Mouse (Mus musculus): ENCODE results near the gene Sh3d19. TPM values are rescaled to one million over a fixed set of nuclear protein-coding genes. Genes with fewer than 3 reads are reported as not detected.

The Sh3d19 gene
- polyA plus RNA-seq, 1 experiment from 2014 or later = 41.6 TPM

GRCm38 (mm10) chr3:86107637-86108539, 137.0 kb downstream of the Sh3d19 start:
- H3K27me3 ChIP-seq (replicated peaks) = no peaks in the 10 kb centered on the region
- ATAC-seq = peak; percentile 77
- no peak overlapping the region for H3K4me2 ChIP-seq (replicated peaks)
- no peaks in the 10 kb centered on the region for H3K9me3 ChIP-seq
- 0 out of 2 replicates have a peak, but pooled peaks cover 3% of the 10 kb centered on the region for H3K4me1 ChIP-seq (replicated peaks)
- no peak overlapping the region for H3K27ac ChIP-seq
- no peak overlapping the region for H3K9ac ChIP-seq
- H3K4me3 ChIP-seq (replicated peaks) = no peak overlapping the region
- WGBS = 76% methylated on average over 8 of the region's 8 CpGs
- H3K36me3 ChIP-seq = no peaks in the 10 kb centered on the region

- Histone ChIP-seq H3K9me3 (no peaks in the 10 kb centered on the region), H3K4me1 (replicated peaks) (0 out of 2 replicates have a peak, but pooled peaks cover 3% of the 10 kb centered on the region), H3K36me3 (no peaks in the 10 kb centered on the region), H3K4me3 (replicated peaks) (no peak overlapping the region), H3K27ac (no peak overlapping the region), H3K4me2 (replicated peaks) (no peak overlapping the region), H3K27me3 (replicated peaks) (no peaks in the 10 kb centered on the region), H3K9ac (no peak overlapping the region)
- 63% methylated on average over 4 of the region's 4 CpGs for WGBS
- peak; percentile 83 for ATAC-seq
Observed at GRCm38 (mm10) chr3:86108576-86108975, 137.7 kb downstream of the Sh3d19 start.

- no peak for ATAC-seq
- WGBS = 85% methylated on average over 7 of the region's 7 CpGs
Observed at GRCm38 (mm10) chr3:86109099-86109498, 138.2 kb downstream of the Sh3d19 start.

GRCm38 (mm10) chr3:86110077-86110476, 139.2 kb downstream of the Sh3d19 start:
- no peaks in the 10 kb centered on the region for H3K36me3 ChIP-seq
- no peak overlapping the region for H3K4me3 ChIP-seq (replicated peaks)
- H3K9ac ChIP-seq = no peak overlapping the region
- H3K27ac ChIP-seq = no peak overlapping the region
- 17% methylated on average over 10 of the region's 10 CpGs for WGBS
- no peaks in the 10 kb centered on the region for H3K9me3 ChIP-seq
- H3K27me3 ChIP-seq (replicated peaks) = no peaks in the 10 kb centered on the region
- 0 out of 2 replicates have a peak overlapping the region, but pooled peaks have one; percentile 9 for H3K4me2 ChIP-seq (replicated peaks)
- peak; percentile 56; the same call in 1 of the 2 replicates for ATAC-seq
- 0 out of 2 replicates have a peak, but pooled peaks cover 3% of the 10 kb centered on the region for H3K4me1 ChIP-seq (replicated peaks)

More at GRCm38 (mm10) chr3:86109099-86109498, 138.2 kb downstream of the Sh3d19 start:
- Histone ChIP-seq H3K4me2 (replicated peaks) (no peak overlapping the region), H3K4me3 (replicated peaks) (no peak overlapping the region), H3K27me3 (replicated peaks) (no peaks in the 10 kb centered on the region), H3K9ac (no peak overlapping the region), H3K9me3 (no peaks in the 10 kb centered on the region), H3K27ac (no peak overlapping the region), H3K36me3 (no peaks in the 10 kb centered on the region), H3K4me1 (replicated peaks) (0 out of 2 replicates have a peak, but pooled peaks cover 3% of the 10 kb centered on the region)

GRCm38 (mm10) chr3:86112766-86113165, 141.9 kb downstream of the Sh3d19 start:
- H3K4me2 ChIP-seq (replicated peaks) = no peak overlapping the region
- H3K9me3 ChIP-seq = no peaks in the 10 kb centered on the region
- H3K27me3 ChIP-seq (replicated peaks) = no peaks in the 10 kb centered on the region
- no peak overlapping the region for H3K4me3 ChIP-seq (replicated peaks)
- no peak overlapping the region for H3K27ac ChIP-seq
- 88% methylated on average over 7 of the region's 7 CpGs for WGBS
- 0 out of 2 replicates have a peak, but pooled peaks cover 3% of the 10 kb centered on the region for H3K4me1 ChIP-seq (replicated peaks)
- H3K9ac ChIP-seq = no peak overlapping the region
- peaks cover 7% of the 10 kb centered on the region; the same call in 1 of the 2 replicates for H3K36me3 ChIP-seq
- no peak for ATAC-seq

- H3K27ac ChIP-seq = no peak overlapping the region
- no peaks in the 10 kb centered on the region for H3K4me1 ChIP-seq (replicated peaks)
Observed at GRCm38 (mm10) chr3:86114659-86115338, 143.9 kb downstream of the Sh3d19 start.

GRCm38 (mm10) chr3:86116951-86117350, 146.0 kb downstream of the Sh3d19 start:
- ATAC-seq = no peak
- Histone ChIP-seq H3K4me3 (replicated peaks) (no peak overlapping the region), H3K27me3 (replicated peaks) (no peaks in the 10 kb centered on the region), H3K4me1 (replicated peaks) (no peaks in the 10 kb centered on the region), H3K4me2 (replicated peaks) (no peak overlapping the region), H3K36me3 (peaks cover 14% of the 10 kb centered on the region), H3K27ac (no peak overlapping the region), H3K9me3 (no peaks in the 10 kb centered on the region), H3K9ac (no peak overlapping the region)
- WGBS = 88% methylated on average over 4 of the region's 4 CpGs

More at GRCm38 (mm10) chr3:86114659-86115338, 143.9 kb downstream of the Sh3d19 start:
- no peaks in the 10 kb centered on the region for H3K9me3 ChIP-seq
- H3K27me3 ChIP-seq (replicated peaks) = no peaks in the 10 kb centered on the region
- peak; percentile 72 for ATAC-seq
- 40% methylated on average over 12 of the region's 12 CpGs for WGBS
- H3K9ac ChIP-seq = no peak overlapping the region
- peaks cover 7% of the 10 kb centered on the region for H3K36me3 ChIP-seq
- H3K4me3 ChIP-seq (replicated peaks) = no peak overlapping the region
- no peak overlapping the region for H3K4me2 ChIP-seq (replicated peaks)

GRCm38 (mm10) chr3:86119237-86119932, 148.5 kb downstream of the Sh3d19 start:
- H3K4me2 ChIP-seq (replicated peaks) = no peak overlapping the region
- ATAC-seq = no peak
- no peak overlapping the region for H3K27ac ChIP-seq
- no peaks in the 10 kb centered on the region for H3K9me3 ChIP-seq
- H3K27me3 ChIP-seq (replicated peaks) = no peaks in the 10 kb centered on the region
- no peak overlapping the region for H3K9ac ChIP-seq
- H3K4me3 ChIP-seq (replicated peaks) = no peak overlapping the region
- H3K36me3 ChIP-seq = peaks cover 18% of the 10 kb centered on the region
- 63% methylated on average over 16 of the region's 16 CpGs for WGBS
- no peaks in the 10 kb centered on the region for H3K4me1 ChIP-seq (replicated peaks)

- Histone ChIP-seq H3K9me3 (no peaks in the 10 kb centered on the region), H3K4me2 (replicated peaks) (no peak overlapping the region), H3K4me3 (replicated peaks) (no peak overlapping the region), H3K27me3 (replicated peaks) (no peaks in the 10 kb centered on the region), H3K4me1 (replicated peaks) (no peaks in the 10 kb centered on the region), H3K36me3 (peaks cover 17% of the 10 kb centered on the region), H3K27ac (no peak overlapping the region), H3K9ac (no peak overlapping the region)
- no peak for ATAC-seq
Observed at GRCm38 (mm10) chr3:86122156-86122555, 151.2 kb downstream of the Sh3d19 start.

- no peak overlapping the region for H3K4me3 ChIP-seq (replicated peaks)
- 66% methylated on average over 8 of the region's 8 CpGs for WGBS
- H3K27me3 ChIP-seq (replicated peaks) = no peaks in the 10 kb centered on the region
- H3K27ac ChIP-seq = no peak overlapping the region
- no peak for ATAC-seq
- H3K36me3 ChIP-seq = peaks cover 20% of the 10 kb centered on the region
- H3K9me3 ChIP-seq = no peaks in the 10 kb centered on the region
- no peak overlapping the region for H3K9ac ChIP-seq
- H3K4me2 ChIP-seq (replicated peaks) = no peak overlapping the region
- H3K4me1 ChIP-seq (replicated peaks) = no peaks in the 10 kb centered on the region
Observed at GRCm38 (mm10) chr3:86123251-86123746, 152.4 kb downstream of the Sh3d19 start.

- Histone ChIP-seq H3K27ac (no peak overlapping the region), H3K27me3 (replicated peaks) (no peaks in the 10 kb centered on the region), H3K36me3 (peaks cover 12% of the 10 kb centered on the region; the same call in 1 of the 2 replicates), H3K9me3 (no peaks in the 10 kb centered on the region), H3K4me3 (replicated peaks) (no peak overlapping the region), H3K4me2 (replicated peaks) (no peak overlapping the region), H3K4me1 (replicated peaks) (no peaks in the 10 kb centered on the region), H3K9ac (no peak overlapping the region)
- 17% methylated on average over 6 of the region's 6 CpGs for WGBS
- no peak for ATAC-seq
Observed at GRCm38 (mm10) chr3:86129757-86130156, 158.8 kb downstream of the Sh3d19 start.
